Mouse (Mus musculus): ENCODE data around the gene Slc48a1. TPM values are rescaled to one million over a fixed set of nuclear protein-coding genes. Genes with fewer than 3 reads are reported as not detected.

Gene Slc48a1
- polyA plus RNA-seq, 1 experiment = 52.7 TPM

DNA sequence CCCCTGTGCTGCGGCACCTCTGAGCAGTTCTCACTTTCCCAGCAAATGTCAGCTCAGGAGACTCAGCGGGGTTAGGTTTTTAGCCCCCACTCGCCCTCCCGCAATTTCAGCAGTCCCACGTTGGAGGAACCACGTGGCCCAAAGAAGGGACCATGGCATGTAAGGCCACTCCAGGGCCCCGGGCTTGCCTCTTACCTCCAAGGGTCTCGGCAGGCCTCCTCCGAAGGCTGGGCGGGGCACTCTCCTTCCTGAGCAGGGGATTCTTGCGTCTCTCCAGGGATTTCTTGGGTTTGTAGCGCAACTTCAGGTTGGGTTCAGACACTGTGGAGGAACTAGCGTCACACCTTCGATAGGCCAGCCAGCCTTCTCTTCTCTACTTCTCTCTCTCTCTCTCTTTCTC lies 30.9 kb downstream of the Slc48a1 start:
- no peak overlapping the region for H3ac ChIP-seq (ENCODE audit: control insufficient read depth, insufficient read length)
- H3K4me2 ChIP-seq (ENCODE audit: low read depth) = no peak overlapping the region
- H3K79me2 ChIP-seq (ENCODE audit: control insufficient read depth, insufficient read depth) = no peaks in the 10 kb centered on the region
- H3K36me3 ChIP-seq (ENCODE audit: control insufficient read depth, insufficient read depth) = peaks cover 9% of the 10 kb centered on the region
- H3K4me3 ChIP-seq = no peak overlapping the region
- H3K27me3 ChIP-seq (ENCODE audit: control insufficient read depth, insufficient read depth, insufficient read length) = no peaks in the 10 kb centered on the region
- TF ChIP-seq CEBPB (IDR thresholded peaks at IDR 0.05; ENCODE audit: insufficient read depth, poor library complexity, severe bottlenecking) (no peak), POLR2AphosphoS2 (IDR thresholded peaks at IDR 0.05; ENCODE audit: insufficient read length, low read depth) (no peak), POLR2A (IDR thresholded peaks at IDR 0.05; ENCODE audit: insufficient read length, low read depth) (no peak), SRF (IDR thresholded peaks at IDR 0.05; ENCODE audit: control insufficient read depth, insufficient read length, low read depth) (no peak), TCF3 (IDR thresholded peaks at IDR 0.05; ENCODE audit: insufficient read length, low read depth) (no peak), MYOD1 (IDR thresholded peaks at IDR 0.05; ENCODE audit: control insufficient read depth in 1 of 3, insufficient read length in 2 of 3, low read depth in 2 of 3) (no peak), E2F4 (IDR thresholded peaks at IDR 0.05; ENCODE audit: insufficient read depth) (no peak), TCF12 (IDR thresholded peaks at IDR 0.05; ENCODE audit: insufficient read depth, poor library complexity, severe bottlenecking) (no peak), MAX (IDR thresholded peaks at IDR 0.05; ENCODE audit: low read depth) (no peak), MYOG (IDR thresholded peaks at IDR 0.05; ENCODE audit: control insufficient read depth in 1 of 3, insufficient read depth in 1 of 3, insufficient read length in 2 of 3, low read depth in 2 of 3) (no peak)

DNA sequence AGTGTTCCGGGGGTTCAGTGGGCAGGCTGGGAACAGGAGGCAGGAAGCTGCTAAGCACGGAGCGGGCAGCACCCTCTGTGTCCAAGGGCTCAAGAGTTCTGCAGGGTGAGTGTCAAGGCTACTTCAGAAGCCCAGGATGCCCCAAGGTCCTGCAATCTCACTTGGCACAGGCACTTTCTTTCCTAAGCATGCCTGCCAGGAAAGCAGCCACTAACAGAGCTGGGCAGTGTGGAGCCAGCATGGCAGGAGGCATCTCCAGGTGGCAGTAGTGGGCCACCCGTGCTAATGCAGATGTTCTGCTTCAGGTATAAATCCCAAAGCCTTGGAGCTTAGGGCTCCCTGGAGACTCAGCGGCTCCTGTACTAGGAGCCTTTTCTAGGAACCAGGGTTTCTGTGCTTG lies 31.6 kb downstream of the Slc48a1 start:
- H3K79me2 ChIP-seq (ENCODE audit: control insufficient read depth, insufficient read depth) = no peaks in the 10 kb centered on the region
- H3K4me3 ChIP-seq = no peak overlapping the region
- no peak overlapping the region for H3K4me2 ChIP-seq (ENCODE audit: low read depth)
- TF ChIP-seq TCF3 (IDR thresholded peaks at IDR 0.05; ENCODE audit: insufficient read length, low read depth) = no peak
- TF ChIP-seq MYOG (IDR thresholded peaks at IDR 0.05; ENCODE audit: control insufficient read depth in 1 of 3, insufficient read depth in 1 of 3, insufficient read length in 2 of 3, low read depth in 2 of 3) = no peak
- TF ChIP-seq MAX (IDR thresholded peaks at IDR 0.05; ENCODE audit: low read depth) = no peak
- peaks cover 6% of the 10 kb centered on the region for H3K36me3 ChIP-seq (ENCODE audit: control insufficient read depth, insufficient read depth)
- H3K27me3 ChIP-seq (ENCODE audit: control insufficient read depth, insufficient read depth, insufficient read length) = no peaks in the 10 kb centered on the region
- no peak overlapping the region for H3ac ChIP-seq (ENCODE audit: control insufficient read depth, insufficient read length)

DNA sequence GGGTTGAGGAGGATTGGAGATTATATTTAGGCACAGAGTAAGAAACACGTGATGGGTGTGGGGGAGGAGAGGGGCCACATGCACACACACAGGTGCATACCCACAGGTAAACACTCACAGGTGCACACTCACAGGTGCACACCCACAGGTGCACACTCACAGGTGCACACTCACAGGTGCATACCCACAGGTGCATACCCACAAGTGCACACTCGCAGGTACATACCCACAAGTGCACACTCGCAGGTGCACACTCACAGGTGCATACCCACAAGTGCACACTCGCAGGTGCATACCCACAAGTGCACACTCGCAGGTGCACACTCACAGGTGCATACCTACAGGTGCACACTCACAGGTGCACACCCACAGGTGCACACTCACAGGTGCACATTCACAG lies 32.1 kb downstream of the Slc48a1 start:
- H3K79me2 ChIP-seq (ENCODE audit: control insufficient read depth, insufficient read depth) = peaks cover under 1% of the 10 kb centered on the region
- H3K36me3 ChIP-seq (ENCODE audit: control insufficient read depth, insufficient read depth) = peaks cover 4% of the 10 kb centered on the region
- no peak overlapping the region for H3K4me2 ChIP-seq (ENCODE audit: low read depth)
- TF ChIP-seq MYOD1 (IDR thresholded peaks at IDR 0.05; ENCODE audit: control insufficient read depth in 1 of 3, insufficient read length in 2 of 3, low read depth in 2 of 3) (peak in 1 of 3 experiments; percentile 4), USF1 (IDR thresholded peaks at IDR 0.05; ENCODE audit: low read depth) (no peak), MYOG (IDR thresholded peaks at IDR 0.05; ENCODE audit: control insufficient read depth in 1 of 3, insufficient read depth in 1 of 3, insufficient read length in 2 of 3, low read depth in 2 of 3) (no peak)
- H3K4me3 ChIP-seq = no peak overlapping the region
- no peak overlapping the region for H3ac ChIP-seq (ENCODE audit: control insufficient read depth, insufficient read length)
- H3K27me3 ChIP-seq (ENCODE audit: control insufficient read depth, insufficient read depth, insufficient read length) = no peaks in the 10 kb centered on the region

DNA sequence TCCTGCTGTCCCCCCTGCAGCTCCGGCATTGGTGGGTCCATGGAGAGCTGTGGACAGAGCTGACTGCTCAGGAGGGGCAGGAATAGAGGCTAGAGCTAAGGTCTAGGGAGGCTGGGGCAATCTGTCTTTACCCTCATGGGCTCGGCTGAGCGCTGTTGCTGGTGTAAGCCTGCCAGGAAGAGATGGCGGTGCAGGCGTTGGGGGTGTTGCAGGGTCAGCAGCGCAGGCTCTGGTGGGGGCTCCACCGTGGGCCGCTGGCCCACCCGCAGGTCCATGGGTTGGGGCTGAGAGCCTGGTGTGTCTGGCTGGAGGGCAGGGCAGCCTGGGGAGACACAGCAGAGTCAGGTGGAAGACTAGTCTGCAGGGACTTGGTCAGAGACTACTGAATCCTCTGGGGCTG lies 33.0 kb downstream of the Slc48a1 start:
- Histone ChIP-seq H3K79me2 (ENCODE audit: control insufficient read depth, insufficient read depth) (peaks cover 9% of the 10 kb centered on the region), H3ac (ENCODE audit: control insufficient read depth, insufficient read length) (no peak overlapping the region), H3K36me3 (ENCODE audit: control insufficient read depth, insufficient read depth) (peaks cover 4% of the 10 kb centered on the region), H3K4me3 (no peak overlapping the region), H3K27me3 (ENCODE audit: control insufficient read depth, insufficient read depth, insufficient read length) (no peaks in the 10 kb centered on the region), H3K4me2 (ENCODE audit: low read depth) (peak overlapping the region; percentile 73)
- no peak for TF ChIP-seq MYOD1 (IDR thresholded peaks at IDR 0.05; ENCODE audit: control insufficient read depth in 1 of 3, insufficient read length in 2 of 3, low read depth in 2 of 3)
- TF ChIP-seq POLR2AphosphoS2 (IDR thresholded peaks at IDR 0.05; ENCODE audit: insufficient read length, low read depth) = no peak
- no peak for TF ChIP-seq POLR2A (IDR thresholded peaks at IDR 0.05; ENCODE audit: insufficient read length, low read depth)
- no peak for TF ChIP-seq SRF (IDR thresholded peaks at IDR 0.05; ENCODE audit: control insufficient read depth, insufficient read length, low read depth)
- no peak for TF ChIP-seq MAX (IDR thresholded peaks at IDR 0.05; ENCODE audit: low read depth)
- no peak for TF ChIP-seq E2F4 (IDR thresholded peaks at IDR 0.05; ENCODE audit: insufficient read depth)
- TF ChIP-seq MYOG (IDR thresholded peaks at IDR 0.05; ENCODE audit: control insufficient read depth in 1 of 3, insufficient read depth in 1 of 3, insufficient read length in 2 of 3, low read depth in 2 of 3) = no peak
- no peak for TF ChIP-seq CEBPB (IDR thresholded peaks at IDR 0.05; ENCODE audit: insufficient read depth, poor library complexity, severe bottlenecking)
- TF ChIP-seq TCF12 (IDR thresholded peaks at IDR 0.05; ENCODE audit: insufficient read depth, poor library complexity, severe bottlenecking) = no peak
- TF ChIP-seq USF1 (IDR thresholded peaks at IDR 0.05; ENCODE audit: low read depth) = no peak
- no peak for TF ChIP-seq TCF3 (IDR thresholded peaks at IDR 0.05; ENCODE audit: insufficient read length, low read depth)

DNA sequence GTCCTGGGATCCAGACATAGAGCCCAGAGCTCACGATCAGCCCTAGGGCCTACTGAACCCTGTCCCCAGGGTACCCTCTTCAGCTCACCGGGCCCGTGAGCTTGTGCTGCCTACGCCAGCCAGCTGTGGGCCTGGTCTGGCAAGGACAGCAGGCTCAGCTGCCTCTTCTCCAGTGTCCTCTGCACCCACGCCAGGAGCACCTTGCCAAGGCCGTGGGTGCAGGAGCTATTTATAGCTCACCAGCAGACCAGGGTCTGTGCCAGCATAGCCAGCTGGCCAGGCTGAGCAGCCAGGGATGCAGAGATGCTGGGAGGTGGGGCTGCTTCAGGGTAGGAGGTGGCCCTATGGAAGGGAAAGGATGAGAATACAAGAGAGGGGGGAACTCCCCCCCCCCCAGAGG lies 33.8 kb downstream of the Slc48a1 start:
- H3K36me3 ChIP-seq (ENCODE audit: control insufficient read depth, insufficient read depth) = peaks cover 2% of the 10 kb centered on the region
- no peaks in the 10 kb centered on the region for H3K27me3 ChIP-seq (ENCODE audit: control insufficient read depth, insufficient read depth, insufficient read length)
- H3K4me3 ChIP-seq = no peak overlapping the region
- TF ChIP-seq TCF3 (IDR thresholded peaks at IDR 0.05; ENCODE audit: insufficient read length, low read depth) (peak; percentile 96), MYOD1 (IDR thresholded peaks at IDR 0.05; ENCODE audit: control insufficient read depth in 1 of 3, insufficient read length in 2 of 3, low read depth in 2 of 3) (peak; percentile 19 to 97 (median 96)), SRF (IDR thresholded peaks at IDR 0.05; ENCODE audit: control insufficient read depth, insufficient read length, low read depth) (peak; percentile 61), POLR2AphosphoS2 (IDR thresholded peaks at IDR 0.05; ENCODE audit: insufficient read length, low read depth) (no peak), POLR2A (IDR thresholded peaks at IDR 0.05; ENCODE audit: insufficient read length, low read depth) (peak; percentile 41), USF1 (IDR thresholded peaks at IDR 0.05; ENCODE audit: low read depth) (no peak), MYOG (IDR thresholded peaks at IDR 0.05; ENCODE audit: control insufficient read depth in 1 of 3, insufficient read depth in 1 of 3, insufficient read length in 2 of 3, low read depth in 2 of 3) (peak; percentile 95 to 99 (median 98)), CEBPB (IDR thresholded peaks at IDR 0.05; ENCODE audit: insufficient read depth, poor library complexity, severe bottlenecking) (no peak), E2F4 (IDR thresholded peaks at IDR 0.05; ENCODE audit: insufficient read depth) (no peak), REST (IDR thresholded peaks at IDR 0.05; ENCODE audit: insufficient read depth, insufficient read length) (no peak), TCF12 (IDR thresholded peaks at IDR 0.05; ENCODE audit: insufficient read depth, poor library complexity, severe bottlenecking) (peak; percentile 95), MAX (IDR thresholded peaks at IDR 0.05; ENCODE audit: low read depth) (no peak)
- no peak overlapping the region for H3ac ChIP-seq (ENCODE audit: control insufficient read depth, insufficient read length)
- H3K79me2 ChIP-seq (ENCODE audit: control insufficient read depth, insufficient read depth) = peaks cover 9% of the 10 kb centered on the region
- peak overlapping the region; percentile 73 for H3K4me2 ChIP-seq (ENCODE audit: low read depth)

All from myocyte (in vitro differentiated cells).